Mouse (Mus musculus): Measurements from ENCODE around the gene Socs2.

The Socs2 gene

DNA sequence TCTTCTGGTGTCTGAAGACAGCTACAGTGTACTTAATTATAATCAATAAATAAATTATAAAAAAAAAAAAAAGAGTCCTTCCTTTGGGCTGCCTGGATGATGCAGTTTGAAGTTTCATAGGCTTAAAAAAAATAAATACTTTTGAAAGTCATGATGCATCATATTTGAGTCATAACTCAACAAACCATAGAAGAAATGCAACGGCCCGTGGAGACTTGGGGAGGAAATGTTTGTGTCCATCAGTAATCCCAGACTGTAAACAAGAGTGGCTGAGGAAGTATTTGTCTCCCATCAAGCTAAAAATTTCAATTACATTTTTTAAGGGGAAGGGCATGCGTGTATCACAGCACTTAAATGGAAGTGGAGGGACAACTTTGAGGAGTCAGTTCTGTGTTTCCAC is 69.2 kb downstream of the Socs2 start:
- no peak for DNase-seq (ENCODE audit: low spot score in 2 of 2)

DNA sequence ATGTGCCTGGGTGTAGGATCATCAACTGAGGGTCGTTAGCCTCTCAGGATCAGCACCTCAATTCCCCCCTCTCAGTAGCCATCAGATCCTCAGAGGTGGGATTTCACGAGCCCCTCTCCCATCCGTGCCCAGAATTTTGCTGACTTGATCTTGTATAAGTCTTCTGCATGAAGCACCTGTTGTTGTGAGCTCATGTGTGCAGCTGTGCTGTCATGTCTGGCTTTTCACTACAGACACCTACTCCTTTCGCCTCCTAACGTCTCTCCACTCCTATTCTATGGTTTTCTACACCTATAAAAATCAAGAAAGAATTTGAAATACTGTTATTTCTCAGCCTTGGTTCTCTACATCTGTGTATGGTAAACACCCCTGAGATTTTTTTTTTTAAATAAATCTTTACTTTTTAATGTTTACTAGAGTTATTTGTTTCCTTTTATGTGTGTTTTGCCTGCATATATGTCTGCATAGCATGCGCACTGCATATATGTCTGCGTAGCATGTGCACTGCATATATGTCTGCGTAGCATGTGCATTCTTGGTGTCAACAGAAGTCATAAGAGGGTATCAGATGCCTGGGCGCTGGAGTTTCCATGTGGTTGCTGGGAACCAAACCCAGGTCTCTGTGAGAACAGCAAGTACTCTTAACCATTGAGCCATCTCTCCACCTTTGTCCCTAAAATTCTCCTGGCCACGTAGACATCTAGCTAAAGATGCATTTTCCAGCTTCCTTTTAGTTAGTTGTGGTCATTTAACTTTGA is 74.0 kb downstream of the Socs2 start:
- no peak for DNase-seq (ENCODE audit: low spot score in 2 of 2)

DNA sequence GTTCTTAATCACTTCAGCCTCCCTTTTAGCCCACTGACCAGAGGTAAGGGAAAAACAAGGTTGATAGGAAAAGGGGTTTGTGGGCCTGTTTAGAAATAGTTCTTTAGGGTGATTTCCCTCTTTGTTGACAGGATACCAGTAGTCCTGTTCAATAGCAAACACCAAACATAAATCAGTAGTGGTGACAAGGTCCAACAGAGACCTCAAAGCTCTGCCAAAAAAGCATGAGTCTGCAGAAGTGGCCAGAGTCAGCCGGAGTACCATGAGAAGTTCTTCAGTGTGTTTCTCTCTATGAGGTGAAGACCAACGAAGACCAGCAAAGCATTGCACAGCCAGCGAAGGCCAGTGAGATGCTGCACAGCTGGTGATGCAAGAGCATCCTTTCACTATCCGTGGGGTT is 76.3 kb downstream of the Socs2 start:
- DNase-seq (ENCODE audit: low spot score in 2 of 2): no peak

DNA sequence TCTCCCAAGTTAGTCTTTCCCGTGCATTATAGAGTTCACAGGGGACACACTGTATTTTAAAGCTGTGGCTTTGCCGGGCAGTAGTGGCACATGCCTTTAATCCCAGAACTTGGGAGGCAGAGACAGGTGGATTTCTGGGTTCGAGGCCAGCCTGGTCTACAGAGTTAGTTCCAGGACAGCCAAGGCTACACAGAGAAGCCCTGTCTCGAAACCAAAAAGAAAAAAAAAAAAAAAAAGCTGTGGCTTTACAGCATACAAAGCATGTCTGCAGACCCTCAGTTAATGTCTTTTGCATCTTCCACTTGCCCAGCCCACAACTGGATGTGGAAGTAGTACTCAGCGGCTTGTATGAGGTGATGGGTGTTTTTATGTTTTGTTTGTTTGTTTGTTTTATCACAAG is 79.4 kb downstream of the Socs2 start:
- DNase-seq (ENCODE audit: low spot score in 2 of 2): no peak

DNA sequence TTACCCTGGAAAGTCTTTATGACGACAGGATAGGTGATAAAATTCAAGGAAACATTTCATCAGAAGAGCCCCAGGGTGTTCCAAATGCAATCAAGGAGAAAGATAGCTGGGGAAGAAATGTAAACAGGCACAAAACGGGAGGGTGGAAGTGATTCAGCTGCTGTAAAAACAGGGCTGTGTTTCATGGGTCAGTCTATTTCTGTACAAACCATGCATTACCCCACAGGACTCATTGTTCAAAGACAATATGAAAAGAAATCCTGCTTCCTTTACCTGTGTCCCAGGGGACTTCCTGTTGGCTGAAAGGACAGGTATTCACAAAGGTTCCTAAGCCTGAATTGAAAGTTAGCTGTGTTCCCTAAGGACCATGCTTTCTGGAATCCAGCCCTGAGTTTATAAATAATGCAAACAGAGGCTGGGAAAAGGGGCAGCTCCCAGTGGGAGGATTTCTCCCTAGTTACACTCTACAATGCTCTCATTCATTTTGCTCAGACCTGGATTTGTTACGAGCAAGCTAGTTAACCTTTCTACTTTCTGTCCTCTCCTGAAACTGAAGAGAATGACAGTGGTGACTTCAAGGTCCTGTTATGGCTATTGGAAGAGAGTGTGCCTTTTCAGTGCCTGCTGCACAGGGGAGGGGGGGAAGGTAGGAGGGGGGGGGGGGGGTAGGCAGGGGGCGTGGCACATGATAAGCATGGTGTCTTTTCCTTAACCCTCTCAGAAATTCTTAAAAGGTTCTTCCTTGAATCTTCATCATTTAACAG is 80.0 kb downstream of the Socs2 start:
- DNase-seq (ENCODE audit: low spot score in 2 of 2): no peak

All from thymus, postnatal 10 days (tissue).